Mouse (Mus musculus): ENCODE measurements at regions not wholly inside any gene's neighbourhood (a gene's known extent, or its start where the extent isn't known, plus 50 kb on each side); places are given as distances from the start of the nearest gene placed in this dataset.

GRCm38 (mm10) chr4:45689991-45690916, 108.6 kb upstream of the Aldh1b1 start:
- ATAC-seq (ENCODE audit: low FRiP score, low TSS enrichment), result peak; percentile 84
- Histone ChIP-seq H3K4me2 (ENCODE audit: low read length) (no peak overlapping the region), H3K27ac (replicated peaks; ENCODE audit: low read depth, low read length) (peak overlapping the region; percentile 71), H3K9me3 (ENCODE audit: control insufficient read depth, low read length) (0 out of 2 replicates have a peak, but pooled peaks cover 3% of the 10 kb centered on the region), H3K4me1 (ENCODE audit: control insufficient read depth, insufficient read depth, low read length) (peaks cover 17% of the 10 kb centered on the region), H3K27me3 (ENCODE audit: control insufficient read depth, insufficient read depth, low read length) (no peaks in the 10 kb centered on the region), H3K36me3 (ENCODE audit: control insufficient read depth, insufficient read depth, low read length) (no peaks in the 10 kb centered on the region), H3K4me3 (replicated peaks; ENCODE audit: low read depth, low read length) (no peak overlapping the region), H3K9ac (replicated peaks; ENCODE audit: low read length) (no peak overlapping the region; the same call in 1 of the 2 replicates)
- 50% methylated on average over 12 of the region's 12 CpGs for WGBS
- DNase-seq, result peak; percentile 78

- ATAC-seq (ENCODE audit: low FRiP score, low TSS enrichment) (peak; percentile 2; the same call in 1 of the 2 replicates), DNase-seq (no peak)
- H3K27ac ChIP-seq (replicated peaks; ENCODE audit: low read depth, low read length), result peak overlapping the region; percentile 71
- no peak overlapping the region; the same call in 1 of the 2 replicates for H3K9ac ChIP-seq (replicated peaks; ENCODE audit: low read length)
- 7% methylated on average over 5 of the region's 5 CpGs for WGBS
- H3K4me1 ChIP-seq (ENCODE audit: control insufficient read depth, insufficient read depth, low read length), result peaks cover 17% of the 10 kb centered on the region
- no peaks in the 10 kb centered on the region for H3K27me3 ChIP-seq (ENCODE audit: control insufficient read depth, insufficient read depth, low read length)
- 0 out of 2 replicates have a peak, but pooled peaks cover 3% of the 10 kb centered on the region for H3K9me3 ChIP-seq (ENCODE audit: control insufficient read depth, low read length)
- 0 out of 2 replicates have a peak overlapping the region, but pooled peaks have one; percentile 17 for H3K4me2 ChIP-seq (ENCODE audit: low read length)
- no peak overlapping the region for H3K4me3 ChIP-seq (replicated peaks; ENCODE audit: low read depth, low read length)
- H3K36me3 ChIP-seq (ENCODE audit: control insufficient read depth, insufficient read depth, low read length), result no peaks in the 10 kb centered on the region
These were observed 109.2 kb upstream of the Aldh1b1 start for GRCm38 (mm10) chr4:45689572-45689971.

- no peak overlapping the region for H3K4me2 ChIP-seq (ENCODE audit: low read length)
- H3K4me3 ChIP-seq (replicated peaks; ENCODE audit: low read depth, low read length), result no peak overlapping the region
- H3K4me1 ChIP-seq (ENCODE audit: control insufficient read depth, insufficient read depth, low read length), result peaks cover 17% of the 10 kb centered on the region
- no peaks in the 10 kb centered on the region for H3K27me3 ChIP-seq (ENCODE audit: control insufficient read depth, insufficient read depth, low read length)
- H3K27ac ChIP-seq (replicated peaks; ENCODE audit: low read depth, low read length), result no peak overlapping the region
- H3K9ac ChIP-seq (replicated peaks; ENCODE audit: low read length), result no peak overlapping the region
- ATAC-seq (ENCODE audit: low FRiP score, low TSS enrichment), result no peak
- H3K36me3 ChIP-seq (ENCODE audit: control insufficient read depth, insufficient read depth, low read length), result no peaks in the 10 kb centered on the region
- DNase-seq, result no peak
- 0 out of 2 replicates have a peak, but pooled peaks cover 3% of the 10 kb centered on the region for H3K9me3 ChIP-seq (ENCODE audit: control insufficient read depth, low read length)
- WGBS, result 74% methylated on average over 7 of the region's 7 CpGs
These were observed 110.6 kb upstream of the Aldh1b1 start for GRCm38 (mm10) chr4:45688233-45688632.

- Histone ChIP-seq H3K4me3 (replicated peaks; ENCODE audit: low read depth, low read length) (no peak overlapping the region), H3K9me3 (ENCODE audit: control insufficient read depth, low read length) (no peaks in the 10 kb centered on the region; the same call in 1 of the 2 replicates), H3K4me1 (ENCODE audit: control insufficient read depth, insufficient read depth, low read length) (peaks cover 13% of the 10 kb centered on the region), H3K27ac (replicated peaks; ENCODE audit: low read depth, low read length) (no peak overlapping the region), H3K27me3 (ENCODE audit: control insufficient read depth, insufficient read depth, low read length) (no peaks in the 10 kb centered on the region), H3K9ac (replicated peaks; ENCODE audit: low read length) (no peak overlapping the region), H3K4me2 (ENCODE audit: low read length) (no peak overlapping the region), H3K36me3 (ENCODE audit: control insufficient read depth, insufficient read depth, low read length) (no peaks in the 10 kb centered on the region)
- DNase-seq (no peak), ATAC-seq (ENCODE audit: low FRiP score, low TSS enrichment) (no peak)
- WGBS, result 81% methylated on average over 3 of the region's 3 CpGs
These were observed 113.8 kb upstream of the Aldh1b1 start for GRCm38 (mm10) chr4:45685031-45685430.

GRCm38 (mm10) chr4:45683205-45683604, 115.6 kb upstream of the Aldh1b1 start:
- Histone ChIP-seq H3K4me1 (ENCODE audit: control insufficient read depth, insufficient read depth, low read length) (0 out of 2 replicates have a peak, but pooled peaks cover 3% of the 10 kb centered on the region), H3K9ac (replicated peaks; ENCODE audit: low read length) (no peak overlapping the region), H3K4me3 (replicated peaks; ENCODE audit: low read depth, low read length) (no peak overlapping the region), H3K36me3 (ENCODE audit: control insufficient read depth, insufficient read depth, low read length) (no peaks in the 10 kb centered on the region), H3K27me3 (ENCODE audit: control insufficient read depth, insufficient read depth, low read length) (no peaks in the 10 kb centered on the region), H3K9me3 (ENCODE audit: control insufficient read depth, low read length) (no peaks in the 10 kb centered on the region; the same call in 1 of the 2 replicates), H3K4me2 (ENCODE audit: low read length) (no peak overlapping the region), H3K27ac (replicated peaks; ENCODE audit: low read depth, low read length) (no peak overlapping the region)
- 84% methylated on average over 3 of the region's 3 CpGs for WGBS
- ATAC-seq (ENCODE audit: low FRiP score, low TSS enrichment) (no peak), DNase-seq (no peak)

- Histone ChIP-seq H3K9me3 (ENCODE audit: control insufficient read depth, low read length) (no peaks in the 10 kb centered on the region; the same call in 1 of the 2 replicates), H3K4me1 (ENCODE audit: control insufficient read depth, insufficient read depth, low read length) (0 out of 2 replicates have a peak, but pooled peaks cover 2% of the 10 kb centered on the region), H3K4me2 (ENCODE audit: low read length) (no peak overlapping the region), H3K27ac (replicated peaks; ENCODE audit: low read depth, low read length) (no peak overlapping the region), H3K9ac (replicated peaks; ENCODE audit: low read length) (no peak overlapping the region), H3K36me3 (ENCODE audit: control insufficient read depth, insufficient read depth, low read length) (no peaks in the 10 kb centered on the region), H3K4me3 (replicated peaks; ENCODE audit: low read depth, low read length) (no peak overlapping the region), H3K27me3 (ENCODE audit: control insufficient read depth, insufficient read depth, low read length) (no peaks in the 10 kb centered on the region)
- ATAC-seq (ENCODE audit: low FRiP score, low TSS enrichment) (no peak), DNase-seq (no peak)
- WGBS, result 88% methylated on average over 8 of the region's 8 CpGs
These were observed 116.1 kb upstream of the Aldh1b1 start for GRCm38 (mm10) chr4:45682746-45683145.

GRCm38 (mm10) chr4:45676137-45676536, 122.7 kb upstream of the Aldh1b1 start:
- ATAC-seq (ENCODE audit: low FRiP score, low TSS enrichment), result no peak
- Histone ChIP-seq H3K27ac (replicated peaks; ENCODE audit: low read depth, low read length) (no peak overlapping the region), H3K4me1 (ENCODE audit: control insufficient read depth, insufficient read depth, low read length) (peaks cover 22% of the 10 kb centered on the region), H3K4me3 (replicated peaks; ENCODE audit: low read depth, low read length) (no peak overlapping the region), H3K27me3 (ENCODE audit: control insufficient read depth, insufficient read depth, low read length) (no peaks in the 10 kb centered on the region), H3K9me3 (ENCODE audit: control insufficient read depth, low read length) (no peaks in the 10 kb centered on the region), H3K4me2 (ENCODE audit: low read length) (no peak overlapping the region), H3K36me3 (ENCODE audit: control insufficient read depth, insufficient read depth, low read length) (no peaks in the 10 kb centered on the region), H3K9ac (replicated peaks; ENCODE audit: low read length) (no peak overlapping the region)
- DNase-seq, result no peak
- 76% methylated on average over 6 of the region's 6 CpGs for WGBS

- no peak for DNase-seq
- Histone ChIP-seq H3K36me3 (ENCODE audit: control insufficient read depth, insufficient read depth, low read length) (no peaks in the 10 kb centered on the region), H3K4me1 (ENCODE audit: control insufficient read depth, insufficient read depth, low read length) (peaks cover 22% of the 10 kb centered on the region), H3K9me3 (ENCODE audit: control insufficient read depth, low read length) (no peaks in the 10 kb centered on the region), H3K27me3 (ENCODE audit: control insufficient read depth, insufficient read depth, low read length) (no peaks in the 10 kb centered on the region), H3K4me2 (ENCODE audit: low read length) (no peak overlapping the region), H3K9ac (replicated peaks; ENCODE audit: low read length) (no peak overlapping the region), H3K27ac (replicated peaks; ENCODE audit: low read depth, low read length) (no peak overlapping the region), H3K4me3 (replicated peaks; ENCODE audit: low read depth, low read length) (no peak overlapping the region)
- no peak for ATAC-seq (ENCODE audit: low FRiP score, low TSS enrichment)
- 93% methylated on average over 10 of the region's 10 CpGs for WGBS
These were observed 124.5 kb upstream of the Aldh1b1 start for GRCm38 (mm10) chr4:45674291-45674690.
